Mouse (Mus musculus): ENCODE data around the gene 5031410I06Rik. TPM values are rescaled to one million over a fixed set of nuclear protein-coding genes. Genes with fewer than 3 reads are reported as not detected.
"Not testable (repeated sequence)": the region's sequence is repeated elsewhere in the genome, so short reads cannot be mapped to it uniquely, and the experiment has no call there.

Gene 5031410I06Rik
- polyA plus RNA-seq (2015; fragmentation: Nextera tagmentation; extraction: Ambion mirVana), result not detected in 2 replicates

GRCm38 (mm10) chr5:26105262-26105661, at the start of gene 5031410I06Rik:
Gene 5031410I06Rik (minus strand): TSS chr5:26105362.
- H3K36me3 ChIP-seq; H3K4me1 ChIP-seq (replicated peaks); H3K4me2 ChIP-seq (replicated peaks); H3K9ac ChIP-seq (replicated peaks); H3K4me3 ChIP-seq (replicated peaks); H3K9me3 ChIP-seq; H3K27me3 ChIP-seq; ATAC-seq; H3K27ac ChIP-seq: not testable (repeated sequence)
- WGBS, result no CpG with 5 or more reads among the region's 3 CpGs

DNA sequence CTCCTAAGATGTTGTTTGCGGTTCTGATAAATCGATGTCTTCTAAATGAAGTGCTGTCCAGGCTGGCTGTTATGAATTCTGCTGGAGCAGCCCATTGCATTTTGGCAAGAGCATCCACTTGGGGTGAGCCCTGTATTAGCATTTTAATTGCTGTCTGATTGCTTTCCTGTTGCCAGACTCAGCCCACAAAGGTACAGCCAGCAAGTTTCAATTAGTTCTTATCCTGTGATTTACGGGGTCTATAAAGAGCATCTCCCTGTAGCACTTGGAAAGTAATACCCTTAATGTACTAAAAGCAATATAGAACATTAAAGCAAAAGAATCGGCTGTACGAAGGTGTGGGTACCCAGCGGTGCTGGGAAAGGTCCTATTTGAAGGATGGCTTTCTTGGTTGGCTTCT, 37.7 kb upstream of the 5031410I06Rik start:
- Histone ChIP-seq H3K9ac (replicated peaks) (no peak overlapping the region), H3K27me3 (no peaks in the 10 kb centered on the region), H3K4me1 (replicated peaks) (no peaks in the 10 kb centered on the region), H3K9me3 (no peaks in the 10 kb centered on the region), H3K4me3 (replicated peaks) (no peak overlapping the region), H3K4me2 (replicated peaks) (no peak overlapping the region), H3K27ac (peak overlapping the region; percentile 0; the same call in 1 of the 2 replicates), H3K36me3 (no peaks in the 10 kb centered on the region)
- 81% methylated on average over 6 of the region's 6 CpGs for WGBS
- ATAC-seq, result peak; percentile 60; the same call in 1 of the 2 replicates

DNA sequence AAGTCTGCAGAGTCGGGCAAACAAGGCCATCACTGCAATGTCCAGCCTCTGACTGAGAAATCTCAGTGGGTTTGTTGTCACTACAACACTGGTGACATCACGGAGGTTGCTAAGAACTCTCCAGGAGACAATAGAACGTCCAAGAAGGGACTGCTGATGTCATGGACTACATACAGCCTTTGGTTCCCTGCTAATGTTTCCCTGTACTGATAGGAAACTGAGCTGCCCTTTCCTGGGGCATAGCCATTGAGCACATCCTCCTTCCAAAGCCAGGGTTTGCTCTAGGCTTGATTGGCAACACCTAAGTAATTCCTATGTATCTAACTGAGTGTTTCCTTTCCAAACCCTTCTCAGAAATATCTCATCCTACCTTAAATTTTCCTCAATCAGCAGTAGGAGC, 16.2 kb upstream of the 5031410I06Rik start, which contains the start of gene Gm10220:
Gene Gm10220, minus strand, starts transcription at position 101 of the 400 bp plus-strand sequence.
- not testable (repeated sequence) for H3K4me3 ChIP-seq (replicated peaks)

DNA sequence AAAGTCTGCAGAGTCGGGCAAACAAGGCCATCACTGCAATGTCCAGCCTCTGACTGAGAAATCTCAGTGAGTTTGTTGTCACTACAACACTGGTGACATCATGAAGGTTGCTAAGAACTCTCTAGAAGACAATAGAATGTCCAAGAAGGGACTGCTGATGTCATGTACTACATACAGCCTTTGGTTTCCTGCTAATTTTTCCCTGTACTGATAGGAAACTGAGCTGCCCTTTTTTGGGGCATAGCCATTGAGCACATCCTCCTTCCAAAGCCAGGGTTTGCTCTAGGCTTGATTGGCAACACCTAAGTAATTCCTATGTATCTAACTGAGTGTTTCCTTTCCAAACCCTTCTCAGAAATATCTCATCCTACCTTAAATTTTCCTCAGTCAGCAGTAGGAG, 16.0 kb downstream of the 5031410I06Rik start, which contains the start of gene Gm10471:
Gene Gm10471, minus strand, starts transcription at position 101 of the 400 bp plus-strand sequence.
- not testable (repeated sequence) for H3K4me1 ChIP-seq (replicated peaks); ATAC-seq; H3K9ac ChIP-seq (replicated peaks); H3K27me3 ChIP-seq; H3K4me2 ChIP-seq (replicated peaks); H3K36me3 ChIP-seq; H3K4me3 ChIP-seq (replicated peaks); H3K9me3 ChIP-seq; H3K27ac ChIP-seq
- 72% methylated on average over 1 of the region's 1 CpGs for WGBS

More for the DNA sequence above, 16.2 kb upstream of the 5031410I06Rik start, which contains the start of gene Gm10220:
- not testable (repeated sequence) for H3K27ac ChIP-seq; H3K27me3 ChIP-seq; H3K4me2 ChIP-seq (replicated peaks); H3K9me3 ChIP-seq; ATAC-seq; H3K36me3 ChIP-seq; H3K4me1 ChIP-seq (replicated peaks); H3K9ac ChIP-seq (replicated peaks)
- WGBS, result no CpG with 5 or more reads among the region's 3 CpGs

GRCm38 (mm10) chr5:26079023-26079422, 26.1 kb downstream of the 5031410I06Rik start:
- not testable (repeated sequence) for H3K9ac ChIP-seq (replicated peaks); H3K27ac ChIP-seq; H3K4me3 ChIP-seq (replicated peaks); H3K4me1 ChIP-seq (replicated peaks); ATAC-seq; H3K27me3 ChIP-seq; H3K36me3 ChIP-seq; H3K4me2 ChIP-seq (replicated peaks); H3K9me3 ChIP-seq

DNA sequence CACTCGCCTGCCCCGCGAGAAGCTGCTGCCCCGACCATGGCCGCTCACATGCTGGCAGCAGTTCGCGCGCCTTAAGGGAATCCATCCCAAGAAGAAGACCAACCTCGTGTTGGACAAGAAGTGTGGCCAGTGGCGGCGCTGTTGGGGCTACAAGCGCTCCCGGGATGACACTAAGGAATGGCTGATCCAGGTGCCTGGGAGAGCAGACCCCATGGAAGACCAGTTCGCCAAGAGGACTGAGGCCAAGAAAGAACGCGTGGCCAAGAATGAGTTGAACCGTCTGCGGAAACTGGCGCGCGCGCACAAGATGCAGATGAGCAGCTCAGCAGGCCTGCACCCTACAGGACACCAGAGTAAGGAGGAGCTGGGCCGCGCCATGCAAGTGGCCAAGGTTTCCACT, 34.4 kb downstream of the 5031410I06Rik start:
- no peak overlapping the region for H3K27ac ChIP-seq
- ATAC-seq, result no peak
- H3K9me3 ChIP-seq, result 0 out of 2 replicates have a peak, but pooled peaks cover 7% of the 10 kb centered on the region
- H3K36me3 ChIP-seq, result no peaks in the 10 kb centered on the region
- H3K4me3 ChIP-seq (replicated peaks), result no peak overlapping the region
- no peak overlapping the region for H3K4me2 ChIP-seq (replicated peaks)
- no peak overlapping the region for H3K9ac ChIP-seq (replicated peaks)
- no peaks in the 10 kb centered on the region for H3K27me3 ChIP-seq
- WGBS, result 90% methylated on average over 24 of the region's 24 CpGs
- no peaks in the 10 kb centered on the region for H3K4me1 ChIP-seq (replicated peaks)

- not testable (repeated sequence) for H3K4me2 ChIP-seq (replicated peaks); H3K36me3 ChIP-seq; H3K9me3 ChIP-seq; H3K4me1 ChIP-seq (replicated peaks); H3K9ac ChIP-seq (replicated peaks); H3K27me3 ChIP-seq; H3K4me3 ChIP-seq (replicated peaks); H3K27ac ChIP-seq; ATAC-seq
- WGBS, result no CpG with 5 or more reads among the region's 2 CpGs
Measured at GRCm38 (mm10) chr5:26058481-26058880, 46.7 kb downstream of the 5031410I06Rik start, which contains the start of gene Gm7347. Gene Gm7347 (minus strand): TSS chr5:26058581.

Other genes starting within 250 kb of the 5031410I06Rik start
- gene Gm21663, start 163.0 kb downstream of the 5031410I06Rik start, polyA plus RNA-seq (2015; fragmentation: Nextera tagmentation; extraction: Ambion mirVana), result not detected in 2 replicates
- gene Gm21671, start 150.9 kb downstream of the 5031410I06Rik start, polyA plus RNA-seq (2015; fragmentation: Nextera tagmentation; extraction: Ambion mirVana), result 0.07 TPM in 1 of 2 replicates, not detected in the other
- gene Gm21680, start 132.7 kb downstream of the 5031410I06Rik start, polyA plus RNA-seq (2015; fragmentation: Nextera tagmentation; extraction: Ambion mirVana), result 0.08 and 0.09 TPM in 2 replicates
- gene Gm21698, start 116.7 kb downstream of the 5031410I06Rik start, polyA plus RNA-seq (2015; fragmentation: Nextera tagmentation; extraction: Ambion mirVana), result 0.13 and 0.24 TPM in 2 replicates
- gene Gm1979, start 100.6 kb downstream of the 5031410I06Rik start, polyA plus RNA-seq (2015; fragmentation: Nextera tagmentation; extraction: Ambion mirVana), result 0.24 TPM in 1 of 2 replicates, not detected in the other
- not detected in 2 replicates for gene Gm5862, start 82.4 kb downstream of the 5031410I06Rik start, polyA plus RNA-seq (2015; fragmentation: Nextera tagmentation; extraction: Ambion mirVana)
- gene Speer4a, start 65.8 kb downstream of the 5031410I06Rik start, polyA plus RNA-seq (2015; fragmentation: Nextera tagmentation; extraction: Ambion mirVana), result 0.12 and 0.16 TPM in 2 replicates
- gene Gm7347, start 46.8 kb downstream of the 5031410I06Rik start, polyA plus RNA-seq (2015; fragmentation: Nextera tagmentation; extraction: Ambion mirVana), result 0.06 TPM in 1 of 2 replicates, not detected in the other
- gene Gm10471, start 16.1 kb downstream of the 5031410I06Rik start, polyA plus RNA-seq (2015; fragmentation: Nextera tagmentation; extraction: Ambion mirVana), result not detected in 2 replicates
- gene Gm10220, start 16.1 kb upstream of the 5031410I06Rik start, polyA plus RNA-seq (2015; fragmentation: Nextera tagmentation; extraction: Ambion mirVana), result 0.16 TPM in 1 of 2 replicates, not detected in the other
- 0.31 TPM in 1 of 2 replicates, not detected in the other for gene Gm7361, start 152.3 kb upstream of the 5031410I06Rik start, polyA plus RNA-seq (2015; fragmentation: Nextera tagmentation; extraction: Ambion mirVana)

Measured in midbrain, embryonic 13.5 days (tissue).